13 mouse cellular contexts compared by ENCODE assay signal in the genomic region with DNA sequence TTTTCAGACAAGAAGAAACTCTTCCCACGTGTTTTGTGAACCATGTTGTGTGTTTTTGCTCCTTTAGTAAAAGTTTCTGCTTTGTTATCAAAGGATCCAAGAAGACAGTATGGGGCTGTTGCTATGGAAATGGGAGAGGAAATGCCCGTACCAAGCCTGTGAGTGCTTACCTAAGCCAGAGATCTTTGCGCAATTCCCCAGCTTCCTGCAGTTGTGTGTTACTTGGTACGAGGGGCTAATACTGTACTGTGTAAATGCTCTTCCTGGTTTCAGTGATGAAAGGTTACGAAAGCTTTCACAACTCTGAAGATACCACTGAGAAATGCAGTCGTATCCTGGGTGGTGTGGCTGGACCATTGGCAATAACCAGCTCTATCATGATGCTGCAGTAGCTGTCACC.
DNase-seq lines count a peak whose midpoint lies in the region; ATAC-seq and TF ChIP-seq lines count a peak whose summit lies in the region.
"Had no signal": no experiment of that assay in that cellular context is flagged by ENCODE, and none has a peak within 500 bp of the region (broad histone marks: within the 10 kb centered on the region; RNA-seq: fewer than 3 reads in every experiment).

No protein-coding gene starts in this region.

- no peak for TF ChIP-seq POLR2A in bone marrow macrophage, adult 2 months (IDR thresholded peaks at IDR 0.05; ENCODE audit: borderline replicate concordance, low read depth, low read length)

- no peaks in the 10 kb centered on the region for H3K4me1 ChIP-seq in lung, postnatal 0 days (ENCODE audit: insufficient read depth, low read depth, low read length)
- peaks cover 34% of the 10 kb centered on the region for H3K4me1 ChIP-seq in bone marrow macrophage, adult 2 months (ENCODE audit: control insufficient read depth, insufficient read depth, low read length)
- H3K4me1 ChIP-seq in liver, embryonic 11.5 days (replicated peaks; ENCODE audit: control insufficient read depth, insufficient read depth, low read length), result no peaks in the 10 kb centered on the region; the same call in 1 of the 2 replicates

- no peak overlapping the region for H3K9ac ChIP-seq in lung, postnatal 0 days (replicated peaks; ENCODE audit: low read depth)
- H3K9ac ChIP-seq in liver, embryonic 11.5 days (ENCODE audit: low read depth, low read length), result no peak overlapping the region
- H3K9ac ChIP-seq: forebrain, embryonic 12.5 days had no signal

- peak; percentile 83 for ATAC-seq in lung, postnatal 0 days
- 0 out of 2 replicates have a peak, but pooled peaks have one; percentile 36 for ATAC-seq in liver, embryonic 11.5 days (replicated peaks; ENCODE audit: low FRiP score)
- ATAC-seq in monocyte, adult 5-6 weeks (replicated peaks; ENCODE audit: insufficient number of reproducible peaks, low FRiP score, low TSS enrichment, poor library complexity, severe bottlenecking), result peak; percentile 83

- WGBS in lung, postnatal 0 days, result 26% methylated on average over 6 of the region's 6 CpGs
- 39% methylated on average over 6 of the region's 6 CpGs for WGBS in liver, embryonic 11.5 days

- DNase-seq in lung, postnatal 0 days (ENCODE audit: low spot score), result peak; percentile 65
- DNase-seq in lung, postnatal 4 days, result no peak
- DNase-seq in liver, embryonic 11.5 days (ENCODE audit: low spot score), result no peak
- DNase-seq in Muller cell, postnatal 12 days (ENCODE audit: inconsistent ontology term), result no peak
- no peak for DNase-seq in frontal cortex, postnatal 14 days (ENCODE audit: low spot score in 2 of 2)
- no peak for DNase-seq in neural tube, embryonic 10.5 days (ENCODE audit: extremely low spot score, low spot score)
- DNase-seq: cerebellum, adult 11 months; gastrocnemius, postnatal 14 days; heart, postnatal 14 days had no signal

- H3K4me2 ChIP-seq in lung, postnatal 0 days (replicated peaks; ENCODE audit: low read depth, low read length), result no peak overlapping the region
- H3K4me2 ChIP-seq in liver, embryonic 11.5 days, result no peak overlapping the region
- H3K4me2 ChIP-seq: forebrain, embryonic 12.5 days had no signal

- TF ChIP-seq CTCF in lung, postnatal 0 days (IDR thresholded peaks at IDR 0.05), result no peak
- TF ChIP-seq CTCF in bone marrow macrophage, adult 2 months (IDR thresholded peaks at IDR 0.05; ENCODE audit: low read depth, low read length), result no peak

- no peak overlapping the region for H3K4me3 ChIP-seq in lung, postnatal 0 days (ENCODE audit: low read depth, low read length)
- no peak overlapping the region for H3K4me3 ChIP-seq in bone marrow macrophage, adult 2 months (ENCODE audit: insufficient read depth, low read length)
- no peak overlapping the region for H3K4me3 ChIP-seq in liver, embryonic 11.5 days (ENCODE audit: low read depth, low read length)
- H3K4me3 ChIP-seq: forebrain, embryonic 12.5 days; layer of hippocampus, adult 2 months had no signal

- H3K27me3 ChIP-seq in lung, postnatal 0 days (replicated peaks; ENCODE audit: insufficient read depth, low read length), result no peaks in the 10 kb centered on the region
- H3K27me3 ChIP-seq in liver, embryonic 11.5 days (replicated peaks; ENCODE audit: control insufficient read depth, insufficient read depth, low read length), result no peaks in the 10 kb centered on the region
- H3K27me3 ChIP-seq: forebrain, embryonic 12.5 days had no signal

- H3K27ac ChIP-seq in lung, postnatal 0 days (ENCODE audit: low read length), result no peak overlapping the region
- peak overlapping the region; percentile 36 for H3K27ac ChIP-seq in bone marrow macrophage, adult 2 months (ENCODE audit: insufficient read depth, low read depth, low read length)
- no peak overlapping the region for H3K27ac ChIP-seq in liver, embryonic 11.5 days (ENCODE audit: low read depth, low read length)
- H3K27ac ChIP-seq: forebrain, embryonic 12.5 days; layer of hippocampus, adult 2 months had no signal

- H3K36me3 ChIP-seq in lung, postnatal 0 days (ENCODE audit: insufficient read depth, low read length), result no peaks in the 10 kb centered on the region
- H3K36me3 ChIP-seq in liver, embryonic 11.5 days (ENCODE audit: control insufficient read depth, insufficient read depth, low read length), result no peaks in the 10 kb centered on the region
- H3K36me3 ChIP-seq: forebrain, embryonic 12.5 days had no signal

- no peaks in the 10 kb centered on the region for H3K9me3 ChIP-seq in lung, postnatal 0 days (ENCODE audit: low read length)
- H3K9me3 ChIP-seq in liver, embryonic 11.5 days (ENCODE audit: control insufficient read depth, low read length), result no peaks in the 10 kb centered on the region
- H3K9me3 ChIP-seq: forebrain, embryonic 12.5 days had no signal

- TF ChIP-seq EP300 in lung, postnatal 0 days (IDR thresholded peaks at IDR 0.05), result 0 out of 2 replicates have a peak, but pooled peaks have one; percentile 12
